Mouse (Mus musculus): ENCODE results near the gene Gtf2a2.

The Gtf2a2 gene

GRCm38 (mm10) chr9:70053411-70053810, 41.1 kb downstream of the Gtf2a2 start:
- DNase-seq (ENCODE audit: low read depth, low spot score) = peak; percentile 73

- DNase-seq (ENCODE audit: low read depth, low spot score) = no peak
Measured at GRCm38 (mm10) chr9:70062012-70062411, 49.7 kb downstream of the Gtf2a2 start.

- DNase-seq (ENCODE audit: low read depth, low spot score) = no peak
Measured at GRCm38 (mm10) chr9:70067497-70067896, 55.1 kb downstream of the Gtf2a2 start.

- DNase-seq (ENCODE audit: low read depth, low spot score) = no peak
Measured at GRCm38 (mm10) chr9:70069961-70070435, 57.6 kb downstream of the Gtf2a2 start.

- no peak for DNase-seq (ENCODE audit: low read depth, low spot score)
Measured at GRCm38 (mm10) chr9:70072387-70072786, 60.0 kb downstream of the Gtf2a2 start.
